Mouse (Mus musculus) testis, adult 2 months (tissue): Measurements from ENCODE around the gene Mllt3.

ENCODE experiments used
- CTCF ChIP-seq: fragments of 200-500 bp; IDR thresholded peaks from 2 replicates; pipeline ENCODE4 v1.5.1; 2012; ENCODE audit warnings: low read depth, mild to moderate bottlenecking, inconsistent platforms, low read length, moderate library complexity; ENCODE audit not compliant: control insufficient read depth, insufficient read depth, insufficient replicate concordance
- POLR2A ChIP-seq: fragments of 200-500 bp; IDR thresholded peaks from 2 replicates; pipeline ENCODE4 v1.6.1; 2012; ENCODE audit warnings: low read depth, mild to moderate bottlenecking, inconsistent platforms, low read length, moderate library complexity; ENCODE audit not compliant: control insufficient read depth

DNA sequence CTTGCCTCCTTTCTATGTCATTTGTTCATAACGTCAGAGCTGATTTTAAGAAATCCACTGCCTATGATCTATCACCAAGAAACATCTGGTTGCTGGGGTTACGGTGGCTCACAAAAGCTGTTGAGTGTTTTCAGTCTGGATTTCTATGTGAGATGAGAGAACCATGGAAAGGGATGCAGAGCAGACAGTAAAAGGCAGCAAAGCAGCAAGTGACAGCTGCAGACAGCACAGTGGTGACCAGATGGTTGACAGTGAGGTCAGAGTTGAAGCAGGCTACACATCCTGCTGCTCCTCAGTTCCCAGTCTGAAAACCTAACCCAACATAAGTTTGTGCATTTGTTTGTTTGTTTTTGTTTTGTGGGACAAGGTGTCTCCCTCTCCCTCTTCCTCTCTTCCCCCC lies 42.2 kb upstream of the Mllt3 start:
- TF ChIP-seq CTCF (no peak), POLR2A (no peak)
